Mouse (Mus musculus): Measurements from ENCODE around the gene Stum. TPM values are rescaled to one million over a fixed set of nuclear protein-coding genes. Genes with fewer than 3 reads are reported as not detected.

Gene Stum
- polyA plus RNA-seq, 1 experiment, result 14.8 TPM

DNA sequence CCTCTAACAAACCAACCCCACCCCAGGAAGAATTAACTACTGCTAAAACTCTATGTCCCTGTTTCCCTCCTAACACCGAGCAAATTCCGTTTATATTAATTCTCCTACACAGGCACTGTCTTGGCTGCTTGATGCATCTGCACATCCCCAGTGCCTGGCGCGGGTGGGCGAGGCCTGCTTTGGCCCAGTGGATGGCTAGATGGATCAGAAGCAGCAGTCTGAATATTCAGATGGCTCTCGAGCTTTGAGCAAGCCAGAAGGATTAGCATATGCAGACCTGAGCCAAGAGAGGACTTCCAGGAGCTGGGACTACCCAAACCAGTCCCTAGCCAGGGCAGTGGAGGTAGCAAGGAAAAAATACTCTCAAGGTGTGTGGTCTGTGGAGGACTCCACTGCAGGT is 3.0 kb downstream of the Stum start:
- Histone ChIP-seq H3K27me3 (ENCODE audit: control insufficient read depth, insufficient read depth, low read length) (peaks cover 14% of the 10 kb centered on the region), H3K4me1 (ENCODE audit: control insufficient read depth, insufficient read depth, insufficient read length, low read length) (no peaks in the 10 kb centered on the region; the same call in 1 of the 2 replicates), H3K36me3 (ENCODE audit: control insufficient read depth, insufficient read depth, low read length) (no peaks in the 10 kb centered on the region), H3K4me3 (ENCODE audit: low read depth, low read length) (no peak overlapping the region), H3K27ac (ENCODE audit: insufficient read depth, low read depth, low read length) (no peak overlapping the region)
- TF ChIP-seq POLR2A (IDR thresholded peaks at IDR 0.05; ENCODE audit: low read depth, low read length), result no peak
- no peak for TF ChIP-seq CTCF (IDR thresholded peaks at IDR 0.05; ENCODE audit: extremely low read depth, insufficient read length, insufficient replicate concordance, low read depth, low read length)
- 53% methylated on average over 6 of the region's 6 CpGs for WGBS

DNA sequence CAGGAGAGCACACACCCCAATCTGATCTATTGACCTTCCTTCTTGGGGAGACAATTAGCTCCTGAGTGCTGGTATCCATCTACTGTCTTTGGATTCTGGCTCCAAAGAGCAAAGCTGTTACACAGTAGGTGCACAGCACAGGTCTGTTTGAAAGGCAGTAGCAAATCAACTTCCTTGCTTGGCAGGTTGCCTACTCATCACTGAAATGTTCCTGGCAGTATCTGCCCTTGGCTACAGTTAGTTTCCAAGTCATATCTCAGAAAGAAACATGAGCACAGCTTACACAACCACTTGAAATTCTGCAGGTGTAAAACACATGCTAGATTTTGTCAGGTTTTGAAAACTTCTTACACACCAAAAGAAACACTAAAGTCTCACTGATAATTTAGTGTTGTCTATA is 9.7 kb downstream of the Stum start:
- no peak overlapping the region for H3K27ac ChIP-seq (ENCODE audit: insufficient read depth, low read depth, low read length)
- H3K4me1 ChIP-seq (ENCODE audit: control insufficient read depth, insufficient read depth, insufficient read length, low read length), result no peaks in the 10 kb centered on the region
- no peak overlapping the region for H3K4me3 ChIP-seq (ENCODE audit: low read depth, low read length)
- H3K27me3 ChIP-seq (ENCODE audit: control insufficient read depth, insufficient read depth, low read length), result no peaks in the 10 kb centered on the region
- no peaks in the 10 kb centered on the region for H3K36me3 ChIP-seq (ENCODE audit: control insufficient read depth, insufficient read depth, low read length)
- TF ChIP-seq POLR2A (IDR thresholded peaks at IDR 0.05; ENCODE audit: low read depth, low read length), result no peak
- no peak for TF ChIP-seq CTCF (IDR thresholded peaks at IDR 0.05; ENCODE audit: extremely low read depth, insufficient read length, insufficient replicate concordance, low read depth, low read length)

GRCm38 (mm10) chr1:180468004-180468403 is 15.3 kb downstream of the Stum start:
- WGBS, result 89% methylated on average over 4 of the region's 4 CpGs
- TF ChIP-seq POLR2A (IDR thresholded peaks at IDR 0.05; ENCODE audit: low read depth, low read length) (no peak), CTCF (IDR thresholded peaks at IDR 0.05; ENCODE audit: extremely low read depth, insufficient read length, insufficient replicate concordance, low read depth, low read length) (no peak)
- Histone ChIP-seq H3K27me3 (ENCODE audit: control insufficient read depth, insufficient read depth, low read length) (no peaks in the 10 kb centered on the region), H3K4me1 (ENCODE audit: control insufficient read depth, insufficient read depth, insufficient read length, low read length) (no peaks in the 10 kb centered on the region), H3K36me3 (ENCODE audit: control insufficient read depth, insufficient read depth, low read length) (no peaks in the 10 kb centered on the region), H3K27ac (ENCODE audit: insufficient read depth, low read depth, low read length) (0 out of 2 replicates have a peak overlapping the region, but pooled peaks have one; percentile 12), H3K4me3 (ENCODE audit: low read depth, low read length) (no peak overlapping the region)

- TF ChIP-seq CTCF (IDR thresholded peaks at IDR 0.05; ENCODE audit: extremely low read depth, insufficient read length, insufficient replicate concordance, low read depth, low read length) (no peak), POLR2A (IDR thresholded peaks at IDR 0.05; ENCODE audit: low read depth, low read length) (no peak)
- H3K4me3 ChIP-seq (ENCODE audit: low read depth, low read length), result no peak overlapping the region
- WGBS, result 76% methylated on average over 5 of the region's 5 CpGs
- no peaks in the 10 kb centered on the region for H3K4me1 ChIP-seq (ENCODE audit: control insufficient read depth, insufficient read depth, insufficient read length, low read length)
- H3K27me3 ChIP-seq (ENCODE audit: control insufficient read depth, insufficient read depth, low read length), result no peaks in the 10 kb centered on the region
- no peaks in the 10 kb centered on the region for H3K36me3 ChIP-seq (ENCODE audit: control insufficient read depth, insufficient read depth, low read length)
- no peak overlapping the region for H3K27ac ChIP-seq (ENCODE audit: insufficient read depth, low read depth, low read length)
Observed at GRCm38 (mm10) chr1:180465620-180466019, 17.7 kb downstream of the Stum start.

GRCm38 (mm10) chr1:180464357-180464756 is 18.9 kb downstream of the Stum start:
- no peaks in the 10 kb centered on the region for H3K4me1 ChIP-seq (ENCODE audit: control insufficient read depth, insufficient read depth, insufficient read length, low read length)
- H3K4me3 ChIP-seq (ENCODE audit: low read depth, low read length), result no peak overlapping the region
- TF ChIP-seq CTCF (IDR thresholded peaks at IDR 0.05; ENCODE audit: extremely low read depth, insufficient read length, insufficient replicate concordance, low read depth, low read length) (no peak), POLR2A (IDR thresholded peaks at IDR 0.05; ENCODE audit: low read depth, low read length) (no peak)
- WGBS, result 85% methylated on average over 5 of the region's 5 CpGs
- H3K27ac ChIP-seq (ENCODE audit: insufficient read depth, low read depth, low read length), result no peak overlapping the region
- H3K36me3 ChIP-seq (ENCODE audit: control insufficient read depth, insufficient read depth, low read length), result no peaks in the 10 kb centered on the region
- H3K27me3 ChIP-seq (ENCODE audit: control insufficient read depth, insufficient read depth, low read length), result no peaks in the 10 kb centered on the region; the same call in 1 of the 2 replicates

GRCm38 (mm10) chr1:180462983-180463475 is 20.3 kb downstream of the Stum start:
- Histone ChIP-seq H3K4me1 (ENCODE audit: control insufficient read depth, insufficient read depth, insufficient read length, low read length) (no peaks in the 10 kb centered on the region), H3K27ac (ENCODE audit: insufficient read depth, low read depth, low read length) (no peak overlapping the region), H3K27me3 (ENCODE audit: control insufficient read depth, insufficient read depth, low read length) (no peaks in the 10 kb centered on the region; the same call in 1 of the 2 replicates), H3K4me3 (ENCODE audit: low read depth, low read length) (no peak overlapping the region), H3K36me3 (ENCODE audit: control insufficient read depth, insufficient read depth, low read length) (no peaks in the 10 kb centered on the region)
- TF ChIP-seq POLR2A (IDR thresholded peaks at IDR 0.05; ENCODE audit: low read depth, low read length) (no peak), CTCF (IDR thresholded peaks at IDR 0.05; ENCODE audit: extremely low read depth, insufficient read length, insufficient replicate concordance, low read depth, low read length) (no peak)
- 77% methylated on average over 5 of the region's 5 CpGs for WGBS

GRCm38 (mm10) chr1:180462396-180462795 is 20.9 kb downstream of the Stum start:
- TF ChIP-seq POLR2A (IDR thresholded peaks at IDR 0.05; ENCODE audit: low read depth, low read length), result no peak
- TF ChIP-seq CTCF (IDR thresholded peaks at IDR 0.05; ENCODE audit: extremely low read depth, insufficient read length, insufficient replicate concordance, low read depth, low read length), result no peak
- Histone ChIP-seq H3K27ac (ENCODE audit: insufficient read depth, low read depth, low read length) (no peak overlapping the region), H3K4me1 (ENCODE audit: control insufficient read depth, insufficient read depth, insufficient read length, low read length) (no peaks in the 10 kb centered on the region), H3K36me3 (ENCODE audit: control insufficient read depth, insufficient read depth, low read length) (no peaks in the 10 kb centered on the region), H3K27me3 (ENCODE audit: control insufficient read depth, insufficient read depth, low read length) (no peaks in the 10 kb centered on the region; the same call in 1 of the 2 replicates), H3K4me3 (ENCODE audit: low read depth, low read length) (no peak overlapping the region)
- WGBS, result 50% methylated on average over 5 of the region's 5 CpGs

Data from small intestine, adult 2 months (tissue).